Mouse (Mus musculus) urinary bladder, adult 18-20 months (tissue): ENCODE data around the gene Opa1.

Experiments
- DNase-seq, 2 experiments: peaks; one replicate each; pipeline ENCODE4 v3.0.0; 2022; ENCODE audit warnings: low spot score in 2 of 2, mixed read lengths in 2 of 2

Opa1 gene

GRCm38 (mm10) chr16:29656187-29656825 is 77.2 kb downstream of the Opa1 start:
- DNase-seq: no peak

GRCm38 (mm10) chr16:29656901-29657300 is 77.8 kb downstream of the Opa1 start:
- no peak for DNase-seq

GRCm38 (mm10) chr16:29657650-29658548 is 78.8 kb downstream of the Opa1 start:
- no peak for DNase-seq

GRCm38 (mm10) chr16:29659101-29659810 is 80.1 kb downstream of the Opa1 start:
- no peak for DNase-seq

GRCm38 (mm10) chr16:29663042-29663758 is 84.1 kb downstream of the Opa1 start:
- DNase-seq: peak in 1 of 2 experiments; percentile 13

- DNase-seq: no peak
Measured at GRCm38 (mm10) chr16:29664392-29664791, 85.3 kb downstream of the Opa1 start.

GRCm38 (mm10) chr16:29666991-29667701 is 88.0 kb downstream of the Opa1 start:
- no peak for DNase-seq

GRCm38 (mm10) chr16:29667702-29668061 is 88.5 kb downstream of the Opa1 start:
- DNase-seq: no peak

- DNase-seq: no peak
Measured at GRCm38 (mm10) chr16:29668451-29668850, 89.3 kb downstream of the Opa1 start.

GRCm38 (mm10) chr16:29670806-29671205 is 91.7 kb downstream of the Opa1 start:
- DNase-seq: no peak

- DNase-seq: no peak
Measured at GRCm38 (mm10) chr16:29673230-29673629, 94.1 kb downstream of the Opa1 start.

- no peak for DNase-seq
Measured at GRCm38 (mm10) chr16:29679607-29680006, 100.5 kb downstream of the Opa1 start.

- DNase-seq: no peak
Measured at GRCm38 (mm10) chr16:29680548-29681175, 101.5 kb downstream of the Opa1 start.

- no peak for DNase-seq
Measured at GRCm38 (mm10) chr16:29682555-29683431, 103.7 kb downstream of the Opa1 start.

- DNase-seq: no peak
Measured at GRCm38 (mm10) chr16:29683563-29683962, 104.4 kb downstream of the Opa1 start.

- DNase-seq: no peak
Measured at GRCm38 (mm10) chr16:29684111-29684510, 105.0 kb downstream of the Opa1 start.

GRCm38 (mm10) chr16:29684641-29685040 is 105.5 kb downstream of the Opa1 start:
- DNase-seq: no peak

GRCm38 (mm10) chr16:29686141-29686540 is 107.0 kb downstream of the Opa1 start:
- DNase-seq: no peak

GRCm38 (mm10) chr16:29687987-29688885 is 109.1 kb downstream of the Opa1 start:
- no peak for DNase-seq
